Mouse (Mus musculus) lung, embryonic 16.5 days (tissue): Measurements from ENCODE around the gene Tmem132c. TPM values are rescaled to one million over a fixed set of nuclear protein-coding genes. Genes with fewer than 3 reads are reported as not detected.

Source experiments
- ATAC-seq: fragments of 200-750 bp; cut with Nextera tagmentation; 2 replicates; pipeline ENCODE4 v1.8.0; 2017; ENCODE audit warnings: low read depth, mild to moderate bottlenecking, moderate library complexity
- H3K27ac ChIP-seq: fragments of 300-500 bp; sonication (generic); 2 replicates; pipeline ENCODE4 v1.5.1; 2014; ENCODE audit warnings: mild to moderate bottlenecking, control low read depth, low read length
- H3K27me3 ChIP-seq: fragments of 300-500 bp; sonication (generic); 2 replicates; pipeline ENCODE4 v1.6.1; 2014; ENCODE audit warnings: low read depth, low read length, mixed read lengths; ENCODE audit not compliant: control insufficient read depth, insufficient read depth
- H3K36me3 ChIP-seq: fragments of 300-500 bp; sonication (generic); 2 replicates; pipeline ENCODE4 v1.6.1; 2014; ENCODE audit warnings: low read length; ENCODE audit not compliant: control insufficient read depth, insufficient read depth
- H3K4me1 ChIP-seq: fragments of 300-500 bp; sonication (generic); replicated peaks from 2 replicates; pipeline ENCODE4 v1.6.1; 2014; ENCODE audit warnings: low read length, mixed read lengths; ENCODE audit not compliant: control insufficient read depth, insufficient read depth
- H3K4me2 ChIP-seq: fragments of 300-500 bp; sonication (generic); 2 replicates; pipeline ENCODE4 v1.6.1; 2014; ENCODE audit warnings: low read depth, low read length, control low read depth
- H3K4me3 ChIP-seq: fragments of 300-500 bp; sonication (generic); 2 replicates; pipeline ENCODE4 v1.5.1; 2014; ENCODE audit warnings: mild to moderate bottlenecking, low read length, control low read depth
- H3K9ac ChIP-seq: fragments of 300-500 bp; sonication (generic); 2 replicates; pipeline ENCODE4 v1.6.1; 2014; ENCODE audit warnings: low read length, control low read depth
- H3K9me3 ChIP-seq: fragments of 300-500 bp; sonication (generic); 2 replicates; pipeline ENCODE4 v1.6.1; 2016; ENCODE audit warnings: low read length; ENCODE audit not compliant: control insufficient read depth
- WGBS: fragments of 180-500 bp; shearing (Covaris S2); extraction: QIAGEN DNeasy Blood & Tissue Kit; methylation state at CpG from one replicate; pipeline ENCODE4 v1.1.7; 2014; 5-methylcytosine and 5-hydroxymethylcytosine counted together
- polyA plus RNA-seq: library from polyadenylated mRNA; unstranded; fragments of >200 nt; fragmentation: Nextera tagmentation; extraction: Ambion mirVana; gene quantifications from 2 replicates; pipeline ENCODE4 v1.2.1, GENCODE M21; 2015

Tmem132c gene
- polyA plus RNA-seq, 1 experiment from 2014 or later, result 14.2 TPM

DNA sequence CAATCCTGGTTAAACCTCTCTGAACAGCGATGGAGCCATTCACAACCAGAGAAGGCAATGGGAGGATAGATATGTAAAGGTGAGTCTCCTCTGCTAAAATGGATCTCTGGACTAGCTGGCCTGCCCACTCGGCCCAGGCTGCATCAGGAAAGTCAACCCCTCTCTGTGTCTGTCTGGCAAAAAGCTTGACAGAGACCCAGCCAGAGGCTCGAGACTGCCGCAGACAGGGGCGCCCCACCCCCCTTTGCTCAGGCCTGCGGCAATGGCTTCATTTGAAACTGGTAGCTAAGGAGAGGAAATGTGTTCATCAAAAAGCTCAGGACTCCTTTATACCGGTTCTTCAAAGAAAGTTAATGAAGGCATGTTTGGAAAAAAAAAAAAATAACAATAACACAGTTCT is 156.4 kb downstream of the Tmem132c start:
- Histone ChIP-seq H3K4me3 (no peak overlapping the region), H3K27me3 (no peaks in the 10 kb centered on the region), H3K27ac (no peak overlapping the region), H3K36me3 (no peaks in the 10 kb centered on the region), H3K4me2 (no peak overlapping the region), H3K4me1 (peaks cover 6% of the 10 kb centered on the region; the same call in 1 of the 2 replicates), H3K9ac (no peak overlapping the region), H3K9me3 (no peaks in the 10 kb centered on the region)
- WGBS, result 23% methylated on average over 7 of the region's 7 CpGs
- no peak for ATAC-seq

DNA sequence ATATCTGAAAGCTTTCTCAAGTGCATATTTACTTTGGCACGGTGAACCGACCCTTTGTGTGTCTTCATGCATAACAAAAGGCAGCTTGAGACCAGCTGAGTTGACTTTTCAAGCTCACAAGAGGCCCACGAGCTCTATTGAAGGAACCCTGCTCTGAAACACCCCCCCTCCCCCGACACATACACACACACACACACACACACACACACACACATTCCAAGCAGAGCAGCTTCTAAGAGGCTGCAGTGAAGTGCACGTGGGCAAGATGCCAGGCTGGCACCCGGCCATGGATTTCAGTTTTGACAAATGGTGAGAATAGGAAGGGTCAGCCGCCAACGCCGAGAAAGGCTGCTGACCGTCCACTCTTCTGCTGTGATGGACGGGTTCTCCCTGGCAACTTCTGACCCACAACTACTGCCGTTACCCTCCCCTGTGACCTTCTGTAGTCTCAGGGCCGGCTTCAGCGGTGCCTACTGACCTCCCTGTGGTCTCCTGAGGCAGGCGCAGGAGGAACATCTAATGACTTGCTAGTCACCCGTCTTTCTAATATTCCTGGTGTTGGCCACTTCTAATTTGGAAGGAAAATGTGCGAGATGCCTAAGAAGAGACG is 163.9 kb downstream of the Tmem132c start:
- Histone ChIP-seq H3K4me3 (peak overlapping the region; percentile 21), H3K9ac (no peak overlapping the region), H3K4me2 (peak overlapping the region; percentile 55), H3K4me1 (peaks cover 23% of the 10 kb centered on the region), H3K27me3 (no peaks in the 10 kb centered on the region), H3K36me3 (no peaks in the 10 kb centered on the region), H3K9me3 (peaks cover 2% of the 10 kb centered on the region; the same call in 1 of the 2 replicates), H3K27ac (peak overlapping the region; percentile 95)
- WGBS, result 4% methylated on average over 18 of the region's 18 CpGs
- ATAC-seq, result peak; percentile 90

DNA sequence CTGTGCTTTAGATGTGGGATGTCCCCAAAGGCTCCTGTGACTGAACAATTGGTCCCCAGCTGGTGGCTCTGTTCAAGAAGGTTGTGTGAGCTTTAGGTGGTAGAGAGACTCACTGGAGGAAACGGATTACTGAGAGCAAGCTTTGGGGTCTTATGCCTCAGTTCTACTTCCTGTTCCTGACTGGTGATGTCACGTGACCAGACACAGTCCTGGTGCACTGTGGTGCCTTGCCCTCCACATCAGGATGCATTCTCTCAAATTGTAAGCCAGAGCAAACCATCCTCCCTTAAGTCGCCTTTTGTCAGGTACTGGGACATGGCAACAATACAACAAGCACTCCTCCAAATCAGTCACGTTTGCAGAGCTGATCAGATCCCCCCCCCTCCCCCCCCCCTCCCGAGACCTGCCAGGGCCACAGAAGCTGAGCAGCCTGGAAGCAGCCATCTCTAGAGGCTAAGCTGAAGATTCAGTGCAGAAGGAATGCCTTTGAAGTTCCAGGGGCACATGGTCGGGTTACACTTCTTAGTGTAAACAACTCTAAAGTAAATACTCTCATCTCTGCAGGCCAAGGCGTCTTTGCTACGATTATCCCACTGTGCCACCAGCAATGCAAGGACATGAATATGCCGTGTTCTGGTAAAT is 164.5 kb downstream of the Tmem132c start:
- H3K4me3 ChIP-seq, result no peak overlapping the region
- peaks cover 23% of the 10 kb centered on the region for H3K4me1 ChIP-seq
- peak; percentile 69 for ATAC-seq
- H3K9ac ChIP-seq, result no peak overlapping the region
- peak overlapping the region; percentile 95 for H3K27ac ChIP-seq
- H3K4me2 ChIP-seq, result peak overlapping the region; percentile 55
- no peaks in the 10 kb centered on the region for H3K27me3 ChIP-seq
- WGBS, result 1% methylated on average over 9 of the region's 9 CpGs
- no peaks in the 10 kb centered on the region for H3K36me3 ChIP-seq
- peaks cover 2% of the 10 kb centered on the region; the same call in 1 of the 2 replicates for H3K9me3 ChIP-seq

DNA sequence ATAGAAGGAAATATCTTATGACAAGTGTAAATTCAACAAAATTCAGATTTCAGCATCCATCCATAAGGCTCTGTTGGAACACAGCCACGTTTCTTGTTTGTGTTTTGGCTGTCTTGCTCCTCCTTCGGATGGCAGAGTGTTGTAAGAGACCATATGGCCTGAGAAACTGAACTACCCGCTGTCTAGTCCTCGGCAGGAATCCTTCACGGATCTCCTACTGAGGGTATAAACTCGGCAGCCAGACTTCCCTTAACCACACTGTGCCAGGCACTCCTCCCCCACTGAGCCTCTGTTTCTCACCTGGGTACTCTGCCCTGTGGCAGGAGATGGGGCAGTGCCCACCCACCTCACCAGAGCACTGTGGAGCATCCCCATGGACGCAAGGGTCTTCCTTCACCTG is 174.9 kb downstream of the Tmem132c start:
- Histone ChIP-seq H3K9ac (no peak overlapping the region), H3K4me1 (peaks cover 19% of the 10 kb centered on the region), H3K36me3 (no peaks in the 10 kb centered on the region), H3K4me2 (peak overlapping the region; percentile 34), H3K9me3 (no peaks in the 10 kb centered on the region; the same call in 1 of the 2 replicates), H3K27me3 (no peaks in the 10 kb centered on the region), H3K4me3 (no peak overlapping the region), H3K27ac (peak overlapping the region; percentile 60)
- peak; percentile 88 for ATAC-seq
- WGBS, result 36% methylated on average over 7 of the region's 7 CpGs

DNA sequence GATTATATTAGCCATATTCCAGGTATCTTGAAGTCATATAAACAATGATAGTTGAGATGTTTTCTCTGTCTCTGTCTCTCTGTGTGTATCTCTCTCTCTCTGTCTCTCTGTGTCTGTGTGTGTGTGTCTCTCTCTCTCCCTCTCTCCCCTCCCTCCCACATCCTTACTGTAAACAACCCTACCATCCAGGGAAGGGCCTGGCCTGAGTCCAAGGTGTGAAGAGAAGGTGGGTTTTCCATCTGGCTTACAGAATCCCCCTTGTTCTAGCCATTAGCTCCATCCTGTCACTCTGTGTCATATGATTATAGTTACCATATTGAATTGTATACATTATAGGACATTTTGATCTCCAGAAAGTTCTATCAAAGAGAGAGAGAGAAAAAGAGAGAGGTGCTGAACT is 182.3 kb downstream of the Tmem132c start:
- no peak overlapping the region for H3K9ac ChIP-seq
- H3K9me3 ChIP-seq, result no peaks in the 10 kb centered on the region
- no peak overlapping the region for H3K27ac ChIP-seq
- ATAC-seq, result no peak
- H3K4me2 ChIP-seq, result no peak overlapping the region
- H3K4me3 ChIP-seq, result no peak overlapping the region
- H3K4me1 ChIP-seq, result no peaks in the 10 kb centered on the region
- H3K27me3 ChIP-seq, result no peaks in the 10 kb centered on the region
- no peaks in the 10 kb centered on the region for H3K36me3 ChIP-seq

DNA sequence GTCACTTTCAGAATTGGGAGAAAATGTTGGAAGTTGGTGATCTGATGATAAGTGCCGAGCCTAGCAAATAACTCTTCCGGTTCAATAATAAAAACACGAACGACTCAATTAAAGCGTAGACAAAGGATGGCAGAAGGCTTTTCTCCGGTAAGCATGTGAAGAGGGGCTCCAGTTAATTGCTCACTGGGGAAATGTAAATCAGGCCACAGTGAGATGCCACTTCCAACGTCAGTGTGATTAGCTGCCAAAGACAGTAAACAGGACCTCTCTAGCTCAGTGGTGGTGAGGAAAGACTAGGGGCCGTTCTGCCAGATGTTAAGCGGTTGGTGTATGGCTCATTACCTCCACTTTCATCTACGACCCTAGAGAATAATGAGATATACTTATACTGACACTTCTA is 187.5 kb downstream of the Tmem132c start:
- WGBS, result 70% methylated on average over 10 of the region's 10 CpGs
- H3K9ac ChIP-seq, result no peak overlapping the region
- H3K27ac ChIP-seq, result no peak overlapping the region
- H3K36me3 ChIP-seq, result no peaks in the 10 kb centered on the region
- H3K4me2 ChIP-seq, result no peak overlapping the region
- no peak overlapping the region for H3K4me3 ChIP-seq
- ATAC-seq, result no peak
- H3K4me1 ChIP-seq, result no peaks in the 10 kb centered on the region
- no peaks in the 10 kb centered on the region for H3K27me3 ChIP-seq
- no peaks in the 10 kb centered on the region for H3K9me3 ChIP-seq

DNA sequence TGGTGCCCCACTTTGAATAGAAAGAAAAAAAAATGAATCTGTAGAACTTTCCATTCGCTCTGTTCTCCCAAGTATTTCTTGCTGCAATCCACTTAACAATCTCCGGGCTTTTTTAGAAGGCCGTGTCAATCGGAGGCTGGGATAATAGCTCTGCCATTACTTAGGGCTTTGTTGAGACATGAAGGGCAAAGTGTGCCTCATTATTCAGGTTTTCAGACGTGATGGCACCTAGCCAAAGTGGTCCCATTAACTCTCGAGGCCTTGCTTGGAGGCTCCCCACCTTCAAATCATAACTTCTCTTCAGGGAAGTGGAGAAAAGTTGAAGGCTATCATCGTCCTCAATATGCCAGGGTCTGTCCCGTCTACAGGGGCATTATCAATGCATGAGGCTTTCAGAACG is 190.0 kb downstream of the Tmem132c start:
- 61% methylated on average over 9 of the region's 9 CpGs for WGBS
- Histone ChIP-seq H3K4me1 (no peaks in the 10 kb centered on the region), H3K36me3 (no peaks in the 10 kb centered on the region), H3K4me3 (no peak overlapping the region), H3K9me3 (no peaks in the 10 kb centered on the region), H3K27me3 (no peaks in the 10 kb centered on the region), H3K27ac (no peak overlapping the region), H3K9ac (no peak overlapping the region), H3K4me2 (no peak overlapping the region)
- no peak for ATAC-seq

DNA sequence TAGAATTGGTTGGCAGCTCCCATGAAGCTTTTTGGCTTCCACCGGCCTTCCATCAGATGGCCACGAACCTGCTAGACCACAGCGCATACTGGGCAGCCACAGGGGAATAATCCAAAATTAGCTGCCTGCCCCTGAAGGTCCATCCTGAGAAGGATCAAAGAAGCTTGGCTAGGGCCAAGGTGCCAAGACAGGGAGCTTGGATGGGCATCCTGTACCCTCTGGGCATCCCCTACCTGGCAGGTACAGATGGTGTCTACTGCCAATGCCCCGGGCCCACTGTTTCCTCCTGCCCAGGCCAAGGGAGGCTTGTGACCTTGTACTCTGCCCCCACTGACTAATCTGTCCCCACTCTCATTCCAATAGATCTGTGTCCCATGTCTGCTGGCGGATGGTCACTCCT is 195.2 kb downstream of the Tmem132c start:
- no peak overlapping the region for H3K4me2 ChIP-seq
- H3K9ac ChIP-seq, result no peak overlapping the region
- no peaks in the 10 kb centered on the region for H3K4me1 ChIP-seq
- WGBS, result 89% methylated on average over 5 of the region's 5 CpGs
- no peak overlapping the region for H3K4me3 ChIP-seq
- no peaks in the 10 kb centered on the region for H3K9me3 ChIP-seq
- H3K27ac ChIP-seq, result no peak overlapping the region
- no peak for ATAC-seq
- H3K36me3 ChIP-seq, result no peaks in the 10 kb centered on the region
- no peaks in the 10 kb centered on the region for H3K27me3 ChIP-seq

DNA sequence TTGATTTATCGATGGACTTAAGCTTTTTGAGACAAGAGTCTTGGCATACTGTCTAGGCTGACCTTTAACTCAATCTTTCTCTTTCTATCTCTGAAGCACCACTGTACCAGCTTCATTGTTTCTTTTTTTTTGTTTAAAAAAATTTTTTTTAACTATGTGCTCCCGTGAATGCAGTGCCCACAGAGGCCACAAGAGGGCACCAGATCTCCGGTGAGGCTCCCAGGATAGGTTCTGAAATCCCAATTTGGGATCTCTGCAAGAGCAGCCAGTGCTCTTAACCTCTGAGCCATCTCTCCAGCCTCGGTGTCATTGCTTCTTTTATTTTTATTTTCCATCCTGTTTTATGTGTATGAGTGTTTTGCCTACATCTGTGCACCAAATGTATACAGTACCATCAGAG is 197.0 kb downstream of the Tmem132c start:
- H3K4me1 ChIP-seq, result no peaks in the 10 kb centered on the region
- H3K9ac ChIP-seq, result no peak overlapping the region
- WGBS, result 95% methylated on average over 4 of the region's 4 CpGs
- no peaks in the 10 kb centered on the region for H3K36me3 ChIP-seq
- no peak overlapping the region for H3K4me2 ChIP-seq
- H3K27ac ChIP-seq, result no peak overlapping the region
- no peak for ATAC-seq
- no peaks in the 10 kb centered on the region for H3K9me3 ChIP-seq
- no peaks in the 10 kb centered on the region for H3K27me3 ChIP-seq
- H3K4me3 ChIP-seq, result no peak overlapping the region
